Mouse (Mus musculus): ENCODE measurements around the gene Mypop. TPM values are rescaled to one million over a fixed set of nuclear protein-coding genes. Genes with fewer than 3 reads are reported as not detected.

The Mypop gene
- total RNA-seq, 1 experiment from 2014 or later, result 0.64 TPM

Other genes starting within 250 kb of the Mypop start
- gene Psg19, start 192.7 kb upstream of the Mypop start, total RNA-seq (2017), result not detected in 2 replicates
- not detected in 2 replicates for gene Psg17, start 169.6 kb upstream of the Mypop start, total RNA-seq (2017)
- gene Mill2, start 151.3 kb upstream of the Mypop start, total RNA-seq (2017), result 0.37 and 0.49 TPM in 2 replicates
- gene Pglyrp1, start 119.9 kb upstream of the Mypop start, total RNA-seq (2017), result 2.2 and 10.0 TPM in 2 replicates
- gene Ccdc61, start 80.8 kb upstream of the Mypop start, total RNA-seq (2017), result 16.5 and 19.8 TPM in 2 replicates
- 0.14 TPM in 1 of 2 replicates, not detected in the other for gene Nova2, start 65.4 kb upstream of the Mypop start, total RNA-seq (2017)
- gene Nanos2, start 3.8 kb upstream of the Mypop start, total RNA-seq (2017), result not detected in 2 replicates
- 13.1 and 14.6 TPM in 2 replicates for gene Irf2bp1, start 12.8 kb downstream of the Mypop start, total RNA-seq (2017)
- gene Foxa3, start 32.3 kb downstream of the Mypop start, total RNA-seq (2017), result 0.50 TPM in 1 of 2 replicates, not detected in the other
- 48.9 and 54.0 TPM in 2 replicates for gene Sympk, start 33.1 kb downstream of the Mypop start, total RNA-seq (2017)
- not detected in 2 replicates for gene Rsph6a, start 63.4 kb downstream of the Mypop start, total RNA-seq (2017)
- 6.3 and 12.7 TPM in 2 replicates for gene Dmwd, start 85.0 kb downstream of the Mypop start, total RNA-seq (2017)
- gene Dmpk, start 92.6 kb downstream of the Mypop start, total RNA-seq (2017), result 0.32 TPM in 1 of 2 replicates, not detected in the other
- 3.1 and 5.1 TPM in 2 replicates for gene Six5, start 103.3 kb downstream of the Mypop start, total RNA-seq (2017)
- 0.68 and 1.5 TPM in 2 replicates for gene Gm4969, start 127.1 kb downstream of the Mypop start, total RNA-seq (2017)
- 5.7 and 6.6 TPM in 2 replicates for gene Fbxo46, start 128.6 kb downstream of the Mypop start, total RNA-seq (2017)
- gene Qpctl, start 158.0 kb downstream of the Mypop start, total RNA-seq (2017), result 3.7 and 5.4 TPM in 2 replicates
- 73.5 and 79.5 TPM in 2 replicates for gene Snrpd2, start 158.5 kb downstream of the Mypop start, total RNA-seq (2017)
- gene Gipr, start 174.9 kb downstream of the Mypop start, total RNA-seq (2017), result not detected in 2 replicates
- gene Eml2, start 185.2 kb downstream of the Mypop start, total RNA-seq (2017), result 10.6 and 15.9 TPM in 2 replicates
- gene Gpr4, start 221.3 kb downstream of the Mypop start, total RNA-seq (2017), result not detected in 2 replicates
- 22.4 and 24.0 TPM in 2 replicates for gene Opa3, start 237.1 kb downstream of the Mypop start, total RNA-seq (2017)